Mouse (Mus musculus) spleen, adult 2 months (tissue): ENCODE data around the gene Nrg4.

ENCODE experiments used
- CTCF ChIP-seq: fragments of 200-500 bp; IDR thresholded peaks from 2 replicates; pipeline ENCODE4 v1.5.1; 2011; ENCODE audit warnings: mild to moderate bottlenecking, inconsistent platforms; ENCODE audit not compliant: insufficient read depth, insufficient read length, insufficient replicate concordance; ENCODE audit errors: extremely low read depth
- POLR2A ChIP-seq: fragments of 200-500 bp; IDR thresholded peaks from 2 replicates; pipeline ENCODE4 v1.6.1; 2011; ENCODE audit warnings: low read depth, low read length, inconsistent platforms

DNA sequence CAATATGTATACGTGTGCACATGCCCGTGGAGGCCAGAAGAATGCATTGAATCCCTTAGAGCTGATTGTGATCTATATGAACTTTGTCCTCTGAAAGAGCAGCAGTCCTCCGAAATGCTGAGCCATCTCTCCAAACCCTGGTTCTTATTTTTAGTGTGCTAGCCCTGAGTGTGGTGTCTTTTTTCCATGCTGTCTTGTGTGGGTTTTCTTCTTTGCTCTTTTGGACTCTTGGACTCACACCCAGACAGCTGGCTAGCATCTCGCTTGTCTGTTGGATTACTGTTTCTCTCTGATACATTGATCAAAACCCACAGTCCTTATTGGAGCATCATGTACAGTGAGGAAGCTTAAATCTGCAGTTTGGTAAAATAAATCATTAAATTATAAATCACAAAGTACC is 115.0 kb downstream of the Nrg4 start:
- TF ChIP-seq CTCF (no peak), POLR2A (no peak)
